Mouse (Mus musculus): ENCODE measurements around the gene 1700003H04Rik. TPM values are rescaled to one million over a fixed set of nuclear protein-coding genes. Genes with fewer than 3 reads are reported as not detected.

Gene 1700003H04Rik
- not detected for polyA plus RNA-seq (2017; shearing (Covaris generic))

DNA sequence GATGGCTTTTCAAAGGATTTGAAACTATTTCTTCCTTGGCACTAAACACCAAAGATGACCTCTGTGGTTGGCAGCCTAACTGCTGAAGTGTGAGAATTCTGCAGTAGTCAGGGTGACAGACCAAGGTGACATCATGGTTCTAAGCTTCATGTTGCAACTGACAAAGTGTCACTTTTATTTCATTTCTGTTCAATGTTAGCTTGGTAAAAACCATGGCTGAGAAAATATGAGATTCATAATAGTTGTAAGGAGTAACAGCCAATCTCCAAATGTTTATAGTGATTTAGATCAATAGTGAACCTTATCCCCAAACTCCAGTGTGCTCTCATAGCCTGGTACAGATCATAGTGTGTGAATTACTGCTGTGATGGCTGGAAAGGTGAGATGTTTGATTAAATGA, at the start of gene 1700003H04Rik:
Gene 1700003H04Rik, minus strand, starts transcription at position 101 of the 400 bp plus-strand sequence.

Other genes starting within 250 kb of the 1700003H04Rik start
- gene 1700006A11Rik, start 155.1 kb downstream of the 1700003H04Rik start, polyA plus RNA-seq (2017; shearing (Covaris generic)), result not detected

All from effector memory CD4-positive, alpha-beta T cell, adult 7 months (primary cell).